Mouse (Mus musculus): ENCODE data around the gene Nlrp9a.
"Not testable (repeated sequence)": the region's sequence is repeated elsewhere in the genome, so short reads cannot be mapped to it uniquely, and the experiment has no call there.

Gene Nlrp9a

GRCm38 (mm10) chr7:26534723-26535122, at the start of gene Nlrp9a:
Gene Nlrp9a (plus strand): TSS chr7:26535023.
- DNase-seq, result not testable (repeated sequence)

GRCm38 (mm10) chr7:26489514-26489913, 45.3 kb upstream of the Nlrp9a start:
- DNase-seq, result not testable (repeated sequence)

GRCm38 (mm10) chr7:26589077-26589476, 54.3 kb downstream of the Nlrp9a start:
- DNase-seq, result no peak

- no peak for DNase-seq
These were observed 55.0 kb downstream of the Nlrp9a start for GRCm38 (mm10) chr7:26589774-26590173.

GRCm38 (mm10) chr7:26618364-26618763, 83.5 kb downstream of the Nlrp9a start, which contains the start of gene Vmn1r185:
Gene Vmn1r185 (minus strand): TSS chr7:26618464.
- not testable (repeated sequence) for DNase-seq

All from lung, postnatal 4 days (tissue).